Mouse (Mus musculus): ENCODE data around the gene Gpr156. TPM values are rescaled to one million over a fixed set of nuclear protein-coding genes. Genes with fewer than 3 reads are reported as not detected.

The Gpr156 gene
- polyA plus RNA-seq, 1 experiment from 2014 or later = 0.09 TPM

GRCm38 (mm10) chr16:37929626-37930025 is 13.3 kb downstream of the Gpr156 start:
- no peaks in the 10 kb centered on the region for H3K9me3 ChIP-seq (ENCODE audit: control insufficient read depth)
- H3K4me1 ChIP-seq (replicated peaks; ENCODE audit: control insufficient read depth, insufficient read depth, low read length) = no peaks in the 10 kb centered on the region
- TF ChIP-seq CTCF (IDR thresholded peaks at IDR 0.05; ENCODE audit: low read depth) = peak; percentile 21
- H3K36me3 ChIP-seq (ENCODE audit: control insufficient read depth, insufficient read depth) = no peaks in the 10 kb centered on the region
- no peak overlapping the region for H3K27ac ChIP-seq (ENCODE audit: low read depth, low read length)
- 84% methylated on average over 2 of the region's 2 CpGs for WGBS
- no peak overlapping the region for H3K4me3 ChIP-seq (ENCODE audit: low read depth, low read length)
- H3K4me2 ChIP-seq (replicated peaks; ENCODE audit: low read depth) = no peak overlapping the region
- no peak overlapping the region for H3K9ac ChIP-seq (ENCODE audit: low read depth, low read length)
- no peak for ATAC-seq
- no peaks in the 10 kb centered on the region for H3K27me3 ChIP-seq (replicated peaks; ENCODE audit: control insufficient read depth, insufficient read depth, low read length)

- WGBS = 87% methylated on average over 2 of the region's 2 CpGs
- Histone ChIP-seq H3K9me3 (ENCODE audit: control insufficient read depth) (no peaks in the 10 kb centered on the region), H3K4me1 (replicated peaks; ENCODE audit: control insufficient read depth, insufficient read depth, low read length) (no peaks in the 10 kb centered on the region), H3K9ac (ENCODE audit: low read depth, low read length) (no peak overlapping the region), H3K4me2 (replicated peaks; ENCODE audit: low read depth) (no peak overlapping the region), H3K36me3 (ENCODE audit: control insufficient read depth, insufficient read depth) (no peaks in the 10 kb centered on the region), H3K4me3 (ENCODE audit: low read depth, low read length) (no peak overlapping the region), H3K27me3 (replicated peaks; ENCODE audit: control insufficient read depth, insufficient read depth, low read length) (no peaks in the 10 kb centered on the region), H3K27ac (ENCODE audit: low read depth, low read length) (no peak overlapping the region)
- TF ChIP-seq CTCF (IDR thresholded peaks at IDR 0.05; ENCODE audit: low read depth) = no peak
- no peak for ATAC-seq
These were observed 18.6 kb downstream of the Gpr156 start for GRCm38 (mm10) chr16:37934932-37935331.

GRCm38 (mm10) chr16:37937276-37937675 is 21.0 kb downstream of the Gpr156 start:
- 76% methylated on average over 8 of the region's 8 CpGs for WGBS
- no peaks in the 10 kb centered on the region for H3K27me3 ChIP-seq (replicated peaks; ENCODE audit: control insufficient read depth, insufficient read depth, low read length)
- no peak overlapping the region for H3K4me2 ChIP-seq (replicated peaks; ENCODE audit: low read depth)
- no peak for TF ChIP-seq CTCF (IDR thresholded peaks at IDR 0.05; ENCODE audit: low read depth)
- H3K27ac ChIP-seq (ENCODE audit: low read depth, low read length) = no peak overlapping the region
- no peak overlapping the region for H3K9ac ChIP-seq (ENCODE audit: low read depth, low read length)
- no peaks in the 10 kb centered on the region for H3K36me3 ChIP-seq (ENCODE audit: control insufficient read depth, insufficient read depth)
- H3K4me1 ChIP-seq (replicated peaks; ENCODE audit: control insufficient read depth, insufficient read depth, low read length) = no peaks in the 10 kb centered on the region
- H3K9me3 ChIP-seq (ENCODE audit: control insufficient read depth) = no peaks in the 10 kb centered on the region
- ATAC-seq = no peak
- H3K4me3 ChIP-seq (ENCODE audit: low read depth, low read length) = no peak overlapping the region

GRCm38 (mm10) chr16:37938125-37939081 is 22.1 kb downstream of the Gpr156 start:
- no peak overlapping the region for H3K4me2 ChIP-seq (replicated peaks; ENCODE audit: low read depth)
- ATAC-seq = 0 out of 2 replicates have a peak, but pooled peaks have one; percentile 36
- H3K27ac ChIP-seq (ENCODE audit: low read depth, low read length) = no peak overlapping the region
- H3K27me3 ChIP-seq (replicated peaks; ENCODE audit: control insufficient read depth, insufficient read depth, low read length) = no peaks in the 10 kb centered on the region
- TF ChIP-seq CTCF (IDR thresholded peaks at IDR 0.05; ENCODE audit: low read depth) = no peak
- H3K9me3 ChIP-seq (ENCODE audit: control insufficient read depth) = no peaks in the 10 kb centered on the region
- WGBS = 55% methylated on average over 16 of the region's 17 CpGs
- H3K4me1 ChIP-seq (replicated peaks; ENCODE audit: control insufficient read depth, insufficient read depth, low read length) = no peaks in the 10 kb centered on the region
- H3K36me3 ChIP-seq (ENCODE audit: control insufficient read depth, insufficient read depth) = no peaks in the 10 kb centered on the region
- H3K4me3 ChIP-seq (ENCODE audit: low read depth, low read length) = no peak overlapping the region
- no peak overlapping the region for H3K9ac ChIP-seq (ENCODE audit: low read depth, low read length)

- 70% methylated on average over 11 of the region's 11 CpGs for WGBS
- TF ChIP-seq CTCF (IDR thresholded peaks at IDR 0.05; ENCODE audit: low read depth) = no peak
- no peak overlapping the region for H3K4me2 ChIP-seq (replicated peaks; ENCODE audit: low read depth)
These were observed 23.0 kb downstream of the Gpr156 start for GRCm38 (mm10) chr16:37939082-37939863.

GRCm38 (mm10) chr16:37940291-37940690 is 24.0 kb downstream of the Gpr156 start:
- Histone ChIP-seq H3K9me3 (ENCODE audit: control insufficient read depth) (no peaks in the 10 kb centered on the region), H3K27ac (ENCODE audit: low read depth, low read length) (no peak overlapping the region), H3K9ac (ENCODE audit: low read depth, low read length) (no peak overlapping the region), H3K4me3 (ENCODE audit: low read depth, low read length) (no peak overlapping the region), H3K4me2 (replicated peaks; ENCODE audit: low read depth) (no peak overlapping the region), H3K4me1 (replicated peaks; ENCODE audit: control insufficient read depth, insufficient read depth, low read length) (no peaks in the 10 kb centered on the region), H3K36me3 (ENCODE audit: control insufficient read depth, insufficient read depth) (no peaks in the 10 kb centered on the region), H3K27me3 (replicated peaks; ENCODE audit: control insufficient read depth, insufficient read depth, low read length) (no peaks in the 10 kb centered on the region)
- no peak for ATAC-seq
- 80% methylated on average over 10 of the region's 10 CpGs for WGBS
- no peak for TF ChIP-seq CTCF (IDR thresholded peaks at IDR 0.05; ENCODE audit: low read depth)

More at GRCm38 (mm10) chr16:37939082-37939863, 23.0 kb downstream of the Gpr156 start:
- Histone ChIP-seq H3K9ac (ENCODE audit: low read depth, low read length) (no peak overlapping the region), H3K4me1 (replicated peaks; ENCODE audit: control insufficient read depth, insufficient read depth, low read length) (no peaks in the 10 kb centered on the region), H3K27ac (ENCODE audit: low read depth, low read length) (no peak overlapping the region), H3K9me3 (ENCODE audit: control insufficient read depth) (no peaks in the 10 kb centered on the region), H3K4me3 (ENCODE audit: low read depth, low read length) (no peak overlapping the region), H3K27me3 (replicated peaks; ENCODE audit: control insufficient read depth, insufficient read depth, low read length) (no peaks in the 10 kb centered on the region), H3K36me3 (ENCODE audit: control insufficient read depth, insufficient read depth) (no peaks in the 10 kb centered on the region)
- ATAC-seq = no peak

Data from intestine, postnatal 0 days (tissue).